Mouse (Mus musculus) C2C12 (cell line): ENCODE measurements around the gene Rab40c.

ENCODE experiments used
- CTCF ChIP-seq: IDR thresholded peaks from one replicate; pipeline ENCODE4 v1.5.1; 2011; ENCODE audit not compliant: control insufficient read depth, insufficient read depth, insufficient read length
- FOSL1 ChIP-seq: IDR thresholded peaks from one replicate; pipeline ENCODE4 v1.8.0; 2011; ENCODE audit warnings: mild to moderate bottlenecking, low read length; ENCODE audit not compliant: poor library complexity, insufficient read depth, severe bottlenecking
- USF1 ChIP-seq: IDR thresholded peaks from one replicate; pipeline ENCODE4 v1.6.1; 2011; ENCODE audit warnings: low read depth, mild to moderate bottlenecking, control low read depth, moderate library complexity

DNA sequence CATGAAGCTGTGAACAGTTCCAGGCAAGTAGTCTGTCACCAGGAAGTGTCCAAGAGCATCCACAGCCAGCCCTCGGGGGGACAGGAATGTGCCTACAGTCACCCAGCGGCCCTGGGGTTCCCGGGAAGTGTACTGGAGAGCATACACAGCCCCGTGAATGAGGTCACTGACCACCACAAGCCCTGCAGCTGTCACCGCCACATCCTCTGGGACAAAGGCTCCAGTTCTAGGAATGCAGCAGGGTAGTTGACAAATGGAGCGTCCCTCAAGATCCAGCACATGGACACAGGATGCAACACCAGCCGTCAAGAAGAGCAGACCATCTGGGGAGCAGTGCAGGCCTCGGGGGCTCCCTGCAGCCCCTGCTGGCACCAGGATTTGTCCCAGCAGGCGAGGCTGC is 24.2 kb upstream of the Rab40c start:
- TF ChIP-seq CTCF, result no peak
- no peak for TF ChIP-seq USF1
- no peak for TF ChIP-seq FOSL1
